Mouse (Mus musculus) heart, embryonic 12.5 days (tissue): ENCODE results near the gene Cpm. TPM values are rescaled to one million over a fixed set of nuclear protein-coding genes. Genes with fewer than 3 reads are reported as not detected.

Source experiments
- ATAC-seq: fragments of 200-750 bp; cut with Nextera tagmentation; 2 replicates; pipeline ENCODE4 v1.8.0; 2017; ENCODE audit warnings: moderate TSS enrichment, moderate library complexity; ENCODE audit not compliant: insufficient number of reproducible peaks, low FRiP score
- H3K27ac ChIP-seq: fragments of 300-500 bp; sonication (generic); 2 replicates; pipeline ENCODE4 v1.5.1; 2016; ENCODE audit warnings: mild to moderate bottlenecking, moderate library complexity; ENCODE audit not compliant: poor library complexity, severe bottlenecking
- H3K27me3 ChIP-seq: fragments of 300-500 bp; sonication (generic); replicated peaks from 2 replicates; pipeline ENCODE4 v1.6.1; 2016; ENCODE audit warnings: mild to moderate bottlenecking, moderate library complexity
- H3K36me3 ChIP-seq: fragments of 300-500 bp; sonication (generic); 2 replicates; pipeline ENCODE4 v1.6.1; 2016; ENCODE audit warnings: mild to moderate bottlenecking, moderate library complexity
- H3K4me1 ChIP-seq: fragments of 300-500 bp; sonication (generic); replicated peaks from 2 replicates; pipeline ENCODE4 v1.6.1; 2016; ENCODE audit warnings: mild to moderate bottlenecking
- H3K4me2 ChIP-seq: fragments of 300-500 bp; sonication (generic); 2 replicates; pipeline ENCODE4 v1.6.1; 2016; ENCODE audit warnings: mild to moderate bottlenecking, moderate library complexity
- H3K4me3 ChIP-seq: fragments of 300-500 bp; sonication (generic); 2 replicates; pipeline ENCODE4 v1.5.1; 2016; ENCODE audit warnings: mild to moderate bottlenecking
- H3K9ac ChIP-seq: fragments of 300-500 bp; sonication (generic); 2 replicates; pipeline ENCODE4 v1.6.1; 2016; ENCODE audit warnings: mild to moderate bottlenecking, moderate library complexity
- H3K9me3 ChIP-seq: fragments of 300-500 bp; sonication (generic); replicated peaks from 2 replicates; pipeline ENCODE4 v1.6.1; 2016; ENCODE audit warnings: mild to moderate bottlenecking, moderate library complexity
- WGBS: fragments of 180-500 bp; shearing (Covaris S2); methylation state at CpG from one replicate; pipeline ENCODE4 v1.1.7; 2016; 5-methylcytosine and 5-hydroxymethylcytosine counted together
- polyA plus RNA-seq: library from polyadenylated mRNA; unstranded; fragments of >200 nt; fragmentation: Nextera tagmentation; extraction: Ambion mirVana; gene quantifications from 2 replicates; pipeline ENCODE4 v1.2.1, GENCODE M21; 2016

Gene Cpm
- 1.5 and 2.5 TPM in 2 replicates for polyA plus RNA-seq

DNA sequence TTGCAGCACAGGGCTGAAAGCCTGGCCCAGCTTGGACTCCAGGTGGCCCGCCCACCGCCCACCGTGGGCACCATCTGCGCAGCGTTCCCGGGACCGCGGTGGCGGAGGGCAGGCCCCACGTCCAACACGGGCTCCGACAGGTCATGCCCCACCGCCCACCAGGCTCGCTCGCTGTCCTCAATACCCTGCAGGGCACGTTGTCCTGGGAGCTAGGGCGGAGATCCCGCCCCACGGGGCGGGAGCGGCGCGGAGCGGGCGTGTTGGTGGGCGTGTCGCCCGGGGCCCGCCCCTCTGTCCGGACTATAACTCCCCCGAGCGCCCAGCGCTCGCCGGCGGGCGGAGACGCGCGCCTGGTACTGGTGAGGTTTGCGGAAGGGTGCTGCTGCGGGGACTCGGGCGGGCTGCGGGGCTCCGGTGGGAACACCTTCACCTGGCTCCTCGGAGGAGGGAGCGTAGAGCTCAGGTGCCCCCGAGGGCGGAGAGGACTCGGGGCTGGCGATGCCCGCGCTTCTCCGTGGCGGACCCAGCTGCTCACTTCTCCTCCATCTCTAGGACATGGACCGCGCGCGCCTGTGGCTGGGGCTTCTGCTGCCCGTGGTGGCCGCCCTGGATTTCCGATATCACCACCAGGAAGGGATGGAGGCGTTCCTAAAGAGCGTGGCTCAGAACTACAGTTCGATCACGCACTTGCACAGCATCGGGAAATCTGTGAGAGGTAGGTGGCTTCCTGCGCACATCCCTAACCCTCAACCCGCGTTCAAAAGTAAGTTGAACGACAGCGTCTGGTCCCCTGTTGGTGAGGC lies at the start of gene Cpm:
Gene Cpm, plus strand, starts transcription at position 332 of the 803 bp plus-strand sequence.
- WGBS = under 1% methylated on average over 64 of the region's 73 CpGs
- Histone ChIP-seq H3K27ac (no peak within 1 kb of the TSS), H3K9ac (peak within 1 kb of the TSS; percentile 55), H3K4me1 (peaks cover 3% of the 10 kb centered on the region; the same call in 1 of the 2 replicates), H3K9me3 (no peaks in the 10 kb centered on the region), H3K36me3 (no peaks in the 10 kb centered on the region), H3K4me2 (peak within 1 kb of the TSS; percentile 97), H3K27me3 (peaks cover 51% of the 10 kb centered on the region), H3K4me3 (peak within 1 kb of the TSS; percentile 59)
- ATAC-seq = peak; percentile 92

DNA sequence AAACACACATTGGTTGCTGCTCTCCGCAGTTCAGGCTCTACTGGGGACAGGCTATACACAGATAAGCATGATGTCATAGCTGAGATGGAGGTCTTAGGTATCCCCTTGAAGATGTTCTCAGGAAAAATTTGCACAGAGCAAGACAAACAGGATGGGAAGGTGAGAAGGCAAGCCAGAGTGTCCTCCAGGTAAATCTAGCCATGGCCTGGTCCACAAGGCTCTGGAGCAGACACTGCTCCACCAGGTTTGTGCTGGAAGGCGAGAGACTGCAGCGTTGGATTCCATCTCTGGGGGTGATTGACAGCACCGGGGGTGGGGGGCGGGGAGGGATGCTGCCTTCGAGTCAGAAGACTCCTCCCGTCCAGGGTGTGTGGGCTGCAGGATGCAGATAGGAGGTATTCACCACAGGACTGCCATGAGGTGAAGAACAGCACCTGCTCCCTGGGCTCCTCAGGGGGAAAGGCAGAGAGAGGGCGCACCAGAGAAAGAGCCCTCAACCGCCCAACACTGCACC lies 49.5 kb upstream of the Cpm start:
- no peaks in the 10 kb centered on the region for H3K4me1 ChIP-seq
- no peak overlapping the region for H3K9ac ChIP-seq
- H3K4me3 ChIP-seq = no peak overlapping the region
- H3K36me3 ChIP-seq = no peaks in the 10 kb centered on the region
- WGBS = 39% methylated on average over 9 of the region's 9 CpGs
- no peak overlapping the region for H3K27ac ChIP-seq
- no peaks in the 10 kb centered on the region for H3K9me3 ChIP-seq
- H3K27me3 ChIP-seq = 0 out of 2 replicates have a peak, but pooled peaks cover 4% of the 10 kb centered on the region
- no peak overlapping the region for H3K4me2 ChIP-seq
- ATAC-seq = no peak

DNA sequence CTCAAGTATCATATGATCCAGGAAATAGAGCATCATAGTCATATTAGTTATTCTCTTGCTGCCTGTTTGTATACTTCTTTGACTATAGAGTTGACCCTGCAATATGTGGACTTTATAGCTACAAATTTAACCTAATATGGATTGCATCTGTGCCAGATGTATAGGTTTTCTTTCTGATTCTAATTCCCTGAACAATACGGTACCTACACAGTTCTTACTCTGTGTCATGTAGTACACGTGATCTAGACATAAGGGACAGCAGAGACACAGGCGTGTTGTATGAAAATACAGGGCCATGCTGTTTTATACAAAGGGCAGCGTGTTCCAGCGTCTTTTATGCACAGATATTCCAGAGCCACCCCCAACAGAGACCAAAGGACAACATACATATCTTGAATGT lies 48.9 kb upstream of the Cpm start:
- H3K4me1 ChIP-seq = no peaks in the 10 kb centered on the region
- 81% methylated on average over 5 of the region's 5 CpGs for WGBS
- no peak overlapping the region for H3K4me3 ChIP-seq
- H3K27ac ChIP-seq = no peak overlapping the region
- H3K9ac ChIP-seq = no peak overlapping the region
- H3K27me3 ChIP-seq = 0 out of 2 replicates have a peak, but pooled peaks cover 4% of the 10 kb centered on the region
- no peak for ATAC-seq
- 0 out of 2 replicates have a peak, but pooled peaks cover 3% of the 10 kb centered on the region for H3K9me3 ChIP-seq
- no peaks in the 10 kb centered on the region for H3K36me3 ChIP-seq
- H3K4me2 ChIP-seq = no peak overlapping the region

DNA sequence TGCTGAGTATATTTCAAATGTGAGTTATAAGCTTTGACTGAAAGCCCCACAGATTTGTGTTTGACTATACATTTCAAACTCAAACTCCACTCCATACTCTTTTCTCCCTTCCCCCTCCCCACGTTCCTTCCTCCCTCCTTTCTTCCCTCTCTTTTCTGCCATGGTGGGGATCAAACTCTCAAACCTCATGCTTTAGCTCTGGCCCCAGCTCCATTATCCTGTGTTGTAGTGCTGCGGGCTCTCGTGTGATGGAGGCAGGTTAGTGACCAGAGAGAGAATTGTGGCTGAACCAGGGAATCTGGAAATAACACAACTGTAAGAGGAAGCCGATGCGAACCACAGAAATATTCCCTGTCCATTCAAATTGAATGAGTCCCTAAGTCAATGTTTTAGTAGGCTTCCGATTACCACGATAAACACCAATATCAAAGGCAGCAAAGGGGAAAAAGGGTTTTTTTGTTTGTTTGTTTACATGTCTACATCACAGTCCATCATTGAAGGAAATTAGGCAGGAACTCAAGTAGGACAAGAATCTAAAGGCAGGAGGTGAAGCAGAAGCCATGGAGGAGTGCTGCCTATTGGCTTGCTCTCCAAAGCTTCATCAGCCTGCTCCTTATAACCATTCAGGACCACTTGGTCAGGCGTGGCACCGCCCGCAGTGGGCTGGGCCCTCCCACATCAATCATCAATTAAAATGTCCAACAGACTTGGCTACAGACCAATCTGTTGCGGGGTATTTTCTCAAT lies 48.1 kb upstream of the Cpm start:
- 0 out of 2 replicates have a peak, but pooled peaks cover 3% of the 10 kb centered on the region for H3K9me3 ChIP-seq
- H3K27me3 ChIP-seq = 0 out of 2 replicates have a peak, but pooled peaks cover 4% of the 10 kb centered on the region
- H3K4me1 ChIP-seq = no peaks in the 10 kb centered on the region
- no peak overlapping the region for H3K4me2 ChIP-seq
- WGBS = 88% methylated on average over 11 of the region's 11 CpGs
- ATAC-seq = no peak
- H3K27ac ChIP-seq = no peak overlapping the region
- H3K4me3 ChIP-seq = no peak overlapping the region
- no peak overlapping the region for H3K9ac ChIP-seq
- H3K36me3 ChIP-seq = no peaks in the 10 kb centered on the region

DNA sequence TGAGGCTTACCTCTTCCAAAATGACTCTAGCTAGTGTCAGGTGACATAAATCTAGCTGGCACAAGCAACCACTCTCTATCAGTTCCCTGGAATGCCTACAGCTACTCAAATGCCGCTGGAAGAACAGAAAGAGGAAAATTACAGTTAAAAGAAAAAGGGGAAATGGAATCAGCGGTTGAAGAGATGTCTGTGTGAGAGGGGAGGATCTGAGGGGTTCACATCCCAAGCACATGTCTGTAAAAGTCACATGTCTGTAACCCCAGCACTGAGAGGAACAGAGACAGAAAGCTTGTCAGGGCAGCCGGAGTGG lies 47.6 kb upstream of the Cpm start:
- H3K27me3 ChIP-seq = 0 out of 2 replicates have a peak, but pooled peaks cover 4% of the 10 kb centered on the region
- ATAC-seq = no peak
- WGBS = 80% methylated on average over 3 of the region's 3 CpGs

DNA sequence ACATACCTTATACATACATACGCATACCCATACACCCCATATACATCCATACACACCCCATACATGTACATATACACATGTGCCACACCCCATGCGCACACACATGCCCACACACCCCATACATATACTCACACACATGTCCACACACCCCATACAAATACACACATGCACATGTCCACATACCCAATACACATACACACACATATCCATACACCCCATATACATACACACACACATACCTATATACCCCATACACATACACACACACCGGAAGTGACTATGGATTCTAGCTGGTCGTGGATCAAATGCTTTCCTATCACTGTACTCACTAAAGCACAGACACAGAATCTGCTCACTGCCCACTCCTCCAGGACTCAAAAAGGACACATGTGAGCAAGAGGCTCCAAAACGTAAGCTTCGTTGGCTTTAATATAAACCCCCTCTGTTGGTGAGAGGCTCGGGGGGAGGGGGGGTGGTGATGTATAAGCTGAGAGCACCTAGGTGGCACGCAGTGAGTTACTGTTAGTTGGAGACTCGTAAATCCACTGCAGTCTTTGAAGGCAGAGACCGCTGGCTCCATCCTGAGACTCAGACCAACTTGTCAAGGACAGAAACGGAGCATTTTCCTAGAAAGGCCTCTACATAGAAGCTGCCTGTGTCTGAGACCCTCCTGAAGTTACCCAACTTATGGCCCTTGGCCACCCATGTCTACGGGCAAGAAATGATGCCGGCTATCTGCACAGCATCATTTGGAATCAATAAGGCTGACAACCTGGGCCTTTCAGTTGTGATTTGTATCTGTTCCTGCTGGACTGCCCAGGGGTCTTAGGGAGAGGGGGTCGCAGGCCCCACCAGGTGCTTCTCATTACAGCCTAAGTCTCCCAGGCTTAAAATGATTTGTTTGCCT lies 45.9 kb upstream of the Cpm start:
- Histone ChIP-seq H3K4me1 (no peaks in the 10 kb centered on the region), H3K27me3 (0 out of 2 replicates have a peak, but pooled peaks cover 4% of the 10 kb centered on the region), H3K9ac (no peak overlapping the region), H3K27ac (no peak overlapping the region), H3K4me2 (no peak overlapping the region), H3K4me3 (no peak overlapping the region), H3K36me3 (no peaks in the 10 kb centered on the region), H3K9me3 (0 out of 2 replicates have a peak, but pooled peaks cover 3% of the 10 kb centered on the region)
- ATAC-seq = no peak
- 75% methylated on average over 14 of the region's 14 CpGs for WGBS

More for the DNA sequence above, 47.6 kb upstream of the Cpm start:
- Histone ChIP-seq H3K36me3 (no peaks in the 10 kb centered on the region), H3K4me3 (no peak overlapping the region), H3K27ac (no peak overlapping the region), H3K4me2 (no peak overlapping the region), H3K4me1 (no peaks in the 10 kb centered on the region), H3K9me3 (0 out of 2 replicates have a peak, but pooled peaks cover 3% of the 10 kb centered on the region), H3K9ac (no peak overlapping the region)

DNA sequence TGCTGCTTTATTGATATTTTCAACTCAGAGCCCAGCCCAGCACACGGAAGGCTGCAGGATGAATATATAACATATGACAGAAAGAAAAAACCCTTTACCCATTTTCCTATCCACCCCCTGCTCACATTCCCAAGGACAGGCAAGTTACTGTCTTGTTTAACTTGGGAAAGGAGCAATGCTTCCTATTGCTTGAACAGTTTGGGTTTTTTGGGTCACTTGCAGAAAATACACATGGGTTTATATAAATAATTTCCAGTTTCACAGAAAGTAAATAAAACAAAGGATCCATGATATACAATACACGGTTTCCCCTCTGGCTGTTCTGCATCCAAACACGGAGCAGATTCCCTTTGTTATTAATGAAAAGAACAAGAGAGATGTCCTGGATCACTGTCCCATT lies 45.2 kb upstream of the Cpm start:
- Histone ChIP-seq H3K4me1 (no peaks in the 10 kb centered on the region), H3K36me3 (no peaks in the 10 kb centered on the region), H3K4me3 (no peak overlapping the region), H3K9ac (no peak overlapping the region), H3K4me2 (no peak overlapping the region), H3K27ac (no peak overlapping the region), H3K9me3 (0 out of 2 replicates have a peak, but pooled peaks cover 3% of the 10 kb centered on the region), H3K27me3 (0 out of 2 replicates have a peak, but pooled peaks cover 4% of the 10 kb centered on the region)
- ATAC-seq = no peak
- WGBS = 76% methylated on average over 3 of the region's 3 CpGs

DNA sequence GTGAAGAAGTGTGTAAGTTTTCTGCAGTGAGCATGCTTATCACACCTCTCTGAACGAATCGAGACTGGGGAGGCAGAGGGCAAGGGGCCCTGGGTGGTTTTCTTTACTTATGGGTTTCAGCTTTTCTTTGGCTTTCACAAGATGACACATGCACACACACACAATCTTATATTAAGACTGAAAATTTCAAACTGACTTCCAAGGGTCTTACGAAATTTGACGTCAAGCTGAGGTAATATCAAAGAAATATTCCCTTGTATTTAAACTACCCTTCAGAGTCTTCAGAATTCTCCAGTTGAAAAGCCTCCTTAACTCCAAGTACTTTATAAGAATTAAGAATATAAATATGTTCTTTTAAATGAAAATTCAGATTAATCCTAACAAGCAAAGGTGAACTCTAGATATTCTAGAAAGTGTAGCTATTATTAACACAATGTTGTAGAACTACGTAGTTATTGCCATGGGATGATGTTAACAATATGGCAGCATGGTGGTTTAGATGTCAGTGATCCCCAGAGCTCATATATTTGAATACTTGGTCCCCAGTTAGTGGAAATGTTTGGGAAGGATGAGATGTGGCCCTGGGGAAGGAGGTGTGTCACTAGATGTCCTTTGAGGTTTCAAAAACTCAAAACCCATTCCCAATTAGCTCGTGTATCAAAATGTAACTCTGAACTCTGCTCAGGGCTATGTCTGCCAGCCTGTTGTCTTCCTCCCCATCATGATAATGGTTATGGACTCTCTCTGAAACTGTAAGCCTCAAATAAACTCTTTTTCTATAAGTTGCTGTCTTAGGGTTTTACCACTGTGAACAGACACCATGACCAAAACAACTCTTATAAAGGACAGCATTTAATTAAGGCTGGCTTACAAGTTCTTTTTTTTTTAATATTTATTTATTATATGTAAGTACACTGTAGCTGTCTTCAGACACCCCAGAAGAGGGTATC lies 44.5 kb upstream of the Cpm start:
- no peak for ATAC-seq
- Histone ChIP-seq H3K9ac (no peak overlapping the region), H3K4me2 (no peak overlapping the region), H3K36me3 (no peaks in the 10 kb centered on the region), H3K4me1 (no peaks in the 10 kb centered on the region), H3K9me3 (0 out of 2 replicates have a peak, but pooled peaks cover 3% of the 10 kb centered on the region), H3K4me3 (no peak overlapping the region), H3K27ac (no peak overlapping the region), H3K27me3 (0 out of 2 replicates have a peak, but pooled peaks cover 2% of the 10 kb centered on the region)
- 78% methylated on average over 6 of the region's 6 CpGs for WGBS

DNA sequence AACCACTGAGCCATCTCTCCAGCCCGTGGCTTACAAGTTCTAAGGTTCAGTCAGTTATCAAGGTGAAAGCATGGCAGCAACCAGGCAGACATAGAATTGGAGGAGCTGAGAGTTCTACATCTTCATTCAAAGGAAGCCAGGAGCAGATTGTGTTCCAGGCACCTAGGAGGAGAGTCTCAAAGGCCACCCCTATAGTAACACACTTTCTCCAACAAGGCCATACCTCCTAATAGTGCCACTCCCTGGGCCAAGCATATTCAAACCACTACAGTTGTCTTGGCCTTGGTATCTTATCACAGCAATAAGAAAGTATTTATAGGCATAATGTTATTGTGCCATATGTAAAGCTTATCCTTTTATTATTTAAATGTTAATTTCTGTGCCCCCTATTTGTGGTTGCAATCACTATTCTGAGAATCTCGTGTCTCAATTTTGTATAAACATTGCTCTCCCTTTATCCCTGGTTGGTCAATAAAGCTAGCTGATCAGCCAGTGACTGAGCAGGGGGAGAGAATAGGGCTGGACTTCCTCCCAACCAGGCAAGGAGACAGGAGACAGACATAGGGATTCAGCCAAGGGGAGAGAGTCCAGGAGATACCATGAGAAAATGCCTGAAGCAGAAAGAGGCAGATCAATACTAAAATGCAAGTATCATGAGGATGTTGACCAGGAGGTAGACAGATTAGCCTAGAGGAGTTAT lies 43.5 kb upstream of the Cpm start:
- H3K9me3 ChIP-seq = 0 out of 2 replicates have a peak, but pooled peaks cover 3% of the 10 kb centered on the region
- no peak for ATAC-seq
- H3K27ac ChIP-seq = no peak overlapping the region
- H3K9ac ChIP-seq = no peak overlapping the region
- H3K4me1 ChIP-seq = no peaks in the 10 kb centered on the region
- H3K4me3 ChIP-seq = no peak overlapping the region
- H3K27me3 ChIP-seq = no peaks in the 10 kb centered on the region
- WGBS = 56% methylated on average over 2 of the region's 2 CpGs
- no peaks in the 10 kb centered on the region for H3K36me3 ChIP-seq
- H3K4me2 ChIP-seq = no peak overlapping the region
